Mouse (Mus musculus): Measurements from ENCODE around the gene Cdk5rap1.
"Not testable (repeated sequence)": the region's sequence is repeated elsewhere in the genome, so short reads cannot be mapped to it uniquely, and the experiment has no call there.

The Cdk5rap1 gene

DNA sequence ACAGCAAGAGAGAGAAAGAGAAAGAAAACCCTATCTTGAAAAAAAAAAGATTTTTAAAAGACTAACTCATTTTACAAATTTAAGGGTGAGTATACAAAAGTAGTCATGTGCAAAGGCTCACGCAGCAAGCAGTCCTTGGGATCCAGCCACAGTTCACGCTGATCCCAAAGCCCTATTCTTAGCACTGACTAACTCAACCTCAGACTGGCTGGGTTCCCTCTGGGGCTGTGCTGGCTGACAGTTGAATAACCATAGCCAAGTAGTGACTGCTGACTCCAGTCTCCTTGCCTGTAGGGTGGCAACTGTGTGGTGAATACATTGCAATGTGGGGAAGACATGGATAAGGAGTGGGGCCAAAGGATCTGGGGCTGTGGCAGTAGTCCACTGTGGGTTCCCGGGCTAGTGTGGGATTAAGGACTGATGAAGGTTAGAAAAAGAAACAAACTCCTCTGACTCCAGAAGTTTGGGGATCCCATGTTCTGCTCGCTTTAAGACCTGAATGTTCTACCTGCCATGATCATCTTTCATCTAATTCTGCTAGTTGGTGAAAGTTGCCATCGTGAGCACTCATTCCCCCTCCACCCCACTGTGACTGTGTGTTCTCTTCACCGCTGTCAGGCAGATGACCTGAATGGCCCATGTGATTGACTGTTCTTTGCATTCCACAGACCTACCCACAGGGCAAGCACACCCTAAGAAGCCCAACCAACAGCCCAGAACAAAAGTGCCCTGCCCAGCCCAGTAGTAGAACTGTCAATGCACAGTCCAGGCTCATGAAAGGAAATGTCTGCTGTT lies 2.2 kb upstream of the Cdk5rap1 start:
- no peak for DNase-seq (ENCODE audit: extremely low spot score, low spot score)

DNA sequence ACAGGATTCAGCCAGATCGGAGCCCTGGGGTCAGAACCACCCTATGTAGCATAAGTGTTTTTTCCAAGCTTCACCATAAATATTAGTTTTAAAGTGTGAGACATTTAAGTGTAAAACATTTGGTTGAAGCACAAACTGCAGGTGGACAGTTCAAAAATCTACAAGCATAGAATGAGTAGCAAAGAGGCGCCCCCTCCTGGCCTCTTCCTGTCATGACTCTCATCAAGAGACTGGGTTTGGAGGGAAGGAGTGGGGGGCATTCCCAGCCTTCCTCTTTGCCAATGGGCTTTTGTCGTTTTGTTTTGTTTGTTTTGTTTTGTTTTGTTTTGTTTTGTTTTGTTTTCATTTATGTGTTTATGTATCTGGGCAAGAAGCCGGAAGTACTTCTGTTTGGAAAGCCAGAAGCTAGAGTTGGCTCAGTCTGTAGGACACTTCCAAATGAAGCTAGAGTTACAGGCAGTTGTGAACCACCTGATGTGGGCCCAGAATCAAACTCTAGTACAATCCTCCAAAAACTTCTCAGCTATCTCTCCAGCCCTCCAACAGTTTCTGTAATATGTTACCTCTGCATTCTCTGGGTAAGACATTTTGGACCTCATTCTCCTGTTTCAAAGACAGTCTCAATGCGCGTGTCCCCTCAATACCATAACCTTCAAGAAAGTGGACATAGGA lies 1.3 kb upstream of the Cdk5rap1 start:
- DNase-seq (ENCODE audit: extremely low spot score, low spot score), result peak; percentile 59

- DNase-seq (ENCODE audit: extremely low spot score, low spot score), result peak; percentile 87
Observed at GRCm38 (mm10) chr2:154372151-154372829, 520 bp downstream of the Cdk5rap1 start.

DNA sequence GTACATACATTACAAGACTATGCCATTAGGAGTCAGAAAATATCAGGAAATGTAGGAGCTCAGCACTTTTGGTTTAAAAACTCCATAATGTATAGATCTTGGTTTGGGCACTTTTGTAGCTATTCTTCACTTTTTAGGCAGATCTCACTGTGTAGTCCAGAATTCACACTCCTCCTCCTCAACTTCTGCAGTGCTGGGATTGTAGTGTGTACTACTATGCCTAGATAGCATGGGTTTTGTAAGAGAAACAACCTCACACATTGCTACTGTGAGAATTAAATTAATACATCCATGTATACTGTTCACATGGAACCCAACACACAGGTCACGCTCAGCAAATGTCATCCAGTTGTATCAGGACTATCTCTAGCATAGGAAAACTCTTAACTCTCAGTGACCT lies 5.3 kb downstream of the Cdk5rap1 start:
- DNase-seq (ENCODE audit: extremely low spot score, low spot score), result no peak

- DNase-seq (ENCODE audit: extremely low spot score, low spot score), result peak; percentile 16
Observed at GRCm38 (mm10) chr2:154354000-154354425, 18.8 kb downstream of the Cdk5rap1 start.

DNA sequence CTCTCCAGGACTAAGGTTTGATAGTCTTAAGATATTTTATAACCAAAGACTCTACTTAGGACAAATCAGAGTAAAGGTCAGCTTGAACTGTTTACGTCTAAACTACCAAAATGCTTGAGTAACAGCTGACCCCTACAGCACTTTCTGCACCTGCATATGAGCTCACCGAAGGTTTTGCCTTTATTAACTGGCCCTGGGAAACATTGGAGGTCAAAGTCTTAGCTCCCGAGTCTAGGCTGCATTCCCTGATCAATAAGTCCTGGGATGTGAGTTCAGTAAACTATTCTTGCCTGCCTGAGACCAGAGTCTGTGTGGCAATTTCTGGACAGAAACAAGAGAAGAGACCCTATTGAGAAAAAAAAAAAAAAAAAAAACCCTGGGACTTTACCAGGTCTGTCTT lies 24.7 kb downstream of the Cdk5rap1 start:
- no peak for DNase-seq (ENCODE audit: extremely low spot score, low spot score)

DNA sequence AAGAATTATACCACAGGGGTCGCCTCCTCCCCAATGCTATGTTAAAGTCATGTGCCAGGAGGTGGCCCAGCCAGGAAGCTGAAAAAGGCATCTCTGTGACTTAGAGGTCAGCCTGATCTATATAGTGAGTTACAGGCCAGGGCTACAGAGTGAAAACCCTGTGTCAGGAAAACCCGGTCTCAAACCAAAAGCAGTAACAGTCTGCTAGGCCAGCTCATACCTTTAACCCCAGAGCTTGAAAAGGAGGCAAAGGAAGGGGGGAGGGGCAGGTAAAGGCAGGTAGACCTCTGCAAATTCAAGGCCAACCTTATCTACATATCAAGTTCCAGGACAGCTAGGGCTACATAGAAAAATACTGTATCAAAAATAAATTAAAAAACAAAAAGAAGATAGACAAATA lies 33.5 kb downstream of the Cdk5rap1 start:
- no peak for DNase-seq (ENCODE audit: extremely low spot score, low spot score)

DNA sequence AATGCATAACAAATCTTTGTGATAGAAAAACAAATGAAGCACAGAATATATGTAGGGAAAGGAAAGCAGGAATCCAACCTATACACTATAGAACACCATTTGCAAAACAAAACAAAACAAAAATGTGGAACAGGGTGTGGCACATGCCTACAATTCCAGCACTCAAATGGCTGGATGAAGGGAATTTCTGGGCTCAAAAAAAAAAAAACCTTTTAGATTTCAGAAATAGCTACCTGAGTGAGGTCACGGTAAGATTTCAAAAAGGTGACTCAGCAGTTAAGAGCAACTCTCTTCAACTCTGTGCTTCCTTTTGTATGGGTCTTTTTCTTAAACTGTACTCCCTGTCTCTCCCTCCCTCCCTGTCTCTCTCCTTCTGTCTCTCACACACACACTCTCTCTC lies 34.6 kb downstream of the Cdk5rap1 start:
- no peak for DNase-seq (ENCODE audit: extremely low spot score, low spot score)

GRCm38 (mm10) chr2:154335572-154335971 lies 37.2 kb downstream of the Cdk5rap1 start:
- no peak for DNase-seq (ENCODE audit: extremely low spot score, low spot score)

DNA sequence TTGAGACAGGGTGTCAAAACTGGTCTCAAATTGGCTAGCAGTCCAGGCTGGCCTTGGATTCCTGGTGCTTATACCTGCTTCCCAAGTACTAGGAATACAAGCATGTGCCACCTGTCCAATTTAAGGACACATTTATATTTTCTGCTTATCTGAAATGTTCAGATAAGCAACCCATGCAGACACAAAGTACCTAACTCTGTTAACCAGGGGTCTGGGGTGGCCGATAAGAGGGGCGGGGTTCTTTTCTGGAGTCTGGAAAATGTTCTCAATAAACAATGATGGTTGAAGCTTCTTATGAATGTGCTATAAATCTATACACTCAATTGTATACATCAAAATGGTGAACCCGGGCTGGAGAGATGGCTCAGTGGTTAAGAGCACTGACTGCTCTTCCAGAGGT lies 46.0 kb downstream of the Cdk5rap1 start:
- no peak for DNase-seq (ENCODE audit: extremely low spot score, low spot score)

DNA sequence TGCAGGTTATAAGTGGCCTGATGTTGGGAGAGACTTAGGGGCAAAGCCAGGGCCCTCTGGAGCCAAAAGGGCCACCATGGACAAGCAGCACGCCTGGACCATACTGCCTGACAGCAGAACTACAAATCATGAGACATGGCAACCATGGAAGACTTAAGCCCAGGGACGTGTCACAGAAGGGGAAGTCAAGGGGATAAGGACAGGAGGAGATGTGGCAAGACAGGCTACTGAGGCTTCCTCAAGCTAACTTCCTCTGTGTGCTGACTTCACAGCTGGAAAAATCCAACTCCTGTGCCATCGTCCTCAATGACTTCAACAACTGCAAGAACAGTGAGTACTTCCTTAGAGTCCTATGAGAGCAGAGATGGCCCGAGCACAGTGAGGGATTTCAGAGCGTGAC lies 59.0 kb downstream of the Cdk5rap1 start:
- not testable (repeated sequence) for DNase-seq (ENCODE audit: extremely low spot score, low spot score)

- DNase-seq (ENCODE audit: extremely low spot score, low spot score), result not testable (repeated sequence)
Observed at GRCm38 (mm10) chr2:154306927-154307326, 65.9 kb downstream of the Cdk5rap1 start, which contains the start of gene Bpifb9b. Gene Bpifb9b, plus strand, starts transcription at chr2:154307227.

GRCm38 (mm10) chr2:154304604-154305003 lies 68.2 kb downstream of the Cdk5rap1 start:
- not testable (repeated sequence) for DNase-seq (ENCODE audit: extremely low spot score, low spot score)

DNA sequence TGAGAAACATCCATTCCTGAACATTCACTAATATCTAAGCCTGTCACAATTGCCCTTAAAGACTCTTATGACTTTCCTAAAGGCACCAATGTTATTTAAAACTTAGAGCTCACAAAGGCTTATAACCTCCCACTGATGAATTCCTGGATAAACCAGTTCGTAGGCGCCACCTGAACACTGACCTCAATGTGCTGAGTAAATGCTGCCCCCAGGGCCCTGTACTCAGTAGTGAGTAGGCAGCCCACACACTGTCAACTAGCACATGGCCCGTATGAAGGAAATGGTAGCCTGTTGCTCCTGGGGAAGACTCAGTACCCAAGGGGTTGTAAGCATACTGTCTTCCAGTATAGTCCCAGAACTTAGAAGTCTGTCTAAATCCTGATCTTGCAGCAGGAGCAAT lies 71.0 kb downstream of the Cdk5rap1 start:
- no peak for DNase-seq (ENCODE audit: extremely low spot score, low spot score)

- DNase-seq (ENCODE audit: extremely low spot score, low spot score), result peak; percentile 78
Observed at GRCm38 (mm10) chr2:154300496-154300895, 72.3 kb downstream of the Cdk5rap1 start.

DNA sequence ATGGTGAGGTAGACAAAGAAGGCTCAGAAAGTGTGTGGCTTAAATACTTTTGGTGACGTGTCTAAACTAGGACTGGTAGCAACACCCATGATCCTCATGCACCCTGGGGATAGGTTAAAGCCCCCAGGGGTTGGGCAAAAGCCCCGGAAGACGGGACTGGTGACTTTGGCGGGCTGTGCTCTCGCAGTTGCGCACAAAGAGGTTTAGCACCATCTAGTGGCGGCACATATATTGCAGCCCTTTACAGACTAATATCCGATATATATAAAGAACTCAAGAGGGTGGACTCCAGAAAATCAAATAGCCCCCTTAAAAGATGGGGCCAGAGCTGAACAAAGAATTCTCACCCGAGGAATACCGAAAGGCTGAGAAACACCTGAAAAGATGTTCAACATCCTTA lies 78.1 kb downstream of the Cdk5rap1 start:
- DNase-seq (ENCODE audit: extremely low spot score, low spot score), result peak; percentile 70

GRCm38 (mm10) chr2:154292833-154293232 lies 80.0 kb downstream of the Cdk5rap1 start:
- no peak for DNase-seq (ENCODE audit: extremely low spot score, low spot score)

- DNase-seq (ENCODE audit: extremely low spot score, low spot score), result not testable (repeated sequence)
Observed at GRCm38 (mm10) chr2:154291866-154292265, 80.9 kb downstream of the Cdk5rap1 start.

All from neural tube, embryonic 10.5 days (tissue).